Mouse (Mus musculus) G1E-ER4 (cell line): ENCODE measurements at regions not wholly inside any gene's neighbourhood (a gene's known extent, or its start where the extent isn't known, plus 50 kb on each side); places are given as distances from the start of the nearest gene placed in this dataset.

Experiments used
- GATA1 ChIP-seq: IDR thresholded peaks from one replicate; pipeline ENCODE4 v1.8.0; 2012; ENCODE audit warnings: low read length, inconsistent platforms

DNA sequence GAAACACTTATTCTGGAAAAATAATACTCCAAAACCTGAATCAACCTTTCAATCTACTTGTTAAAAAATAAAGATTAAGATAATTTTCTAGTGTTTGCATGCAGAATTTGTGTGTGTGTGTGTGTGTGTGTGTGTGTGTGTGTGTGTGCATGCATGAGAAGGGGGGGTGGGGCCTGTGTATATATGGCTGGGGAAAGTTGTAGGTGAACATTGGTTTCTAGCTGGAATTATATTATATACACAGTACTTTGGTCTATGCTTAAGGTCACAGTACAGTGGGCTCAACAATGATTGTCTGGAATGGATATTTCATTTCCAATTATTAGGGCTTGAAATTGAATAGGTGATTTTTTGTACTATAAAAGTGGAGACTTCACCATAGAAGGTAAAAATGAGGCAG, 467.3 kb upstream of the Sel1l start:
- no peak for TF ChIP-seq GATA1

DNA sequence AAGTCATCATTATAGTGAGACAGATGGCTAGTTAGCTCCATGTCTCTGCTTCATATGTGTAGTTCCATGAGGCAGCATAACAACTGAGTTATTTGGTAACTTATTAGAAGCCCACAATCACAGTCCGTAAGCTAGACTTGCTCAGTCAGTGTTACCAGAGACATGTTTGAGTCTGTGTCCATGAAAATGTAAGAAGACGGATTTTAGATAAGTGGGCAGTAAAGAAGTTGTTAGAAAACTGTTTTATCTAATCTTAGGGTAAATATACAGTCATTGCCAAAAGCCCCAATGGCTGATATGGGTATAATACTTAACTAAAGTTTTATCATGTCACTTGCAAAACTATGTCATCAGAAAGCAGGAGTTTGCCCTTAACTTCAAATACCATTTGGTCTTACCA, 466.9 kb upstream of the Sel1l start:
- no peak for TF ChIP-seq GATA1

DNA sequence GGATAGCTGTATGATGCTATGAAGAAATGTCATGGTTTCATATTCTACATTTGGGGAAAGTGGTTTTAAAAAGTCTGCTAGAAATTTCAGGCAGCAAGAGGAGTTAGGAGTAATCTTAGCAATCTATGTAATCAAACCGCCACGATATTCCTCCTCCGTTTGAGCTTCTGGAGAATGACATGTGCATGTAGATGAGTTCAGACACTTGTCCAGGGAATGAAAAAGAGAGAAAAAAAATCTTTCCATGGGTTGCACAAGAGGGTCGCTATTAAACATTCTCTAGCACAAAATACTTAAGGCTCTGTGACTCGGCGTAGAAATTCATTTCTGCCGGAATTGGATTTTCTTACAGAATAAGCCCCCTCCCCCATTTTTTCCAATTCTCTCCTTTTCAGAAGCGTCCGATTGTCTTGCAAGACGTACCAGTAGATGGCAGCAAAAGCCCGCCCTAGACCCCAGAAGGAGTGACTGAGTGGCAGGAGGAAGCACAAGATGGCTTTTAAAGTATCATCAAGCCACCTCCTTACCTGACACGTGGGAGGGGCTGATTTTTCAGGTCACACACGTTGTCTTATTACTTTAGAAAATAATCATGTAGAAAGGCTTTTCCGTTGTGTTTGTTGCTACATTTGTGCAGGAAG, 454.1 kb upstream of the Sel1l start:
- TF ChIP-seq GATA1 = no peak

DNA sequence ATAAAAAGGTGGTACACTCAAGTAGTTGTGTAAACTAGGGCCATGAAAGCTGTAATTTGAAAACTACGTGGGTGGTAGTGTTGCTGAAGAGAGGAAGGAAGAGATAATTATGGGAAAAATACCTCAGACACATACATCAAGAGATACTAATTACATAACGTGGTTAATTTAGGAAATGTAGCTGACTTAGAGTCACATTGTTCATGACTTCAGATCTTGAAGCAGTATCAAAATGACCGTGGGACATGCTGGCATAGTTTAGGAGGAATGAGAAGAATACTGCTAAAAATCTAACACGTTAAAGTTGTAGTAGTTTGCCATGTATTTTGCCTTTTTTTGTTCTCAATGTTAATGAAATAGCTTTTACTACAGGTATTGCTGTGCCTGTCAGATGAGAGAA, 445.9 kb upstream of the Sel1l start:
- no peak for TF ChIP-seq GATA1

DNA sequence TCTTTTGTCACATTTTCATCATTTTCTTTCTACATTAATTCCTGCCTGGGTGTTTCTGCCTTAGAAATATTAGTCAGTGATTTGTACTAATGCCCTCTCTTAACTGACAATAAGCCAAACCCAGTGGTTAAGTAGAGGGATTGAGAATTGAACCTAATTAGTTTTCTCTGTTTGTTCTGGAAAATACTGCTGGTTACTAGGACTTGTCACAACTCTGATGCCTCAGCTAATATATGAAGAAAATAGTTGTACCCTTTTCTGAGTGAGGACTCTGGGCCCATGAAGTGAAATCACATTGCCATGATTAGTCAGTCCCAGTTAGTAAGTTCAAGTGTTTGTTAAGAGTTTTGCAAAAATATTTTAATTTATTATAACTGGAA, 444.4 kb upstream of the Sel1l start:
- no peak for TF ChIP-seq GATA1

DNA sequence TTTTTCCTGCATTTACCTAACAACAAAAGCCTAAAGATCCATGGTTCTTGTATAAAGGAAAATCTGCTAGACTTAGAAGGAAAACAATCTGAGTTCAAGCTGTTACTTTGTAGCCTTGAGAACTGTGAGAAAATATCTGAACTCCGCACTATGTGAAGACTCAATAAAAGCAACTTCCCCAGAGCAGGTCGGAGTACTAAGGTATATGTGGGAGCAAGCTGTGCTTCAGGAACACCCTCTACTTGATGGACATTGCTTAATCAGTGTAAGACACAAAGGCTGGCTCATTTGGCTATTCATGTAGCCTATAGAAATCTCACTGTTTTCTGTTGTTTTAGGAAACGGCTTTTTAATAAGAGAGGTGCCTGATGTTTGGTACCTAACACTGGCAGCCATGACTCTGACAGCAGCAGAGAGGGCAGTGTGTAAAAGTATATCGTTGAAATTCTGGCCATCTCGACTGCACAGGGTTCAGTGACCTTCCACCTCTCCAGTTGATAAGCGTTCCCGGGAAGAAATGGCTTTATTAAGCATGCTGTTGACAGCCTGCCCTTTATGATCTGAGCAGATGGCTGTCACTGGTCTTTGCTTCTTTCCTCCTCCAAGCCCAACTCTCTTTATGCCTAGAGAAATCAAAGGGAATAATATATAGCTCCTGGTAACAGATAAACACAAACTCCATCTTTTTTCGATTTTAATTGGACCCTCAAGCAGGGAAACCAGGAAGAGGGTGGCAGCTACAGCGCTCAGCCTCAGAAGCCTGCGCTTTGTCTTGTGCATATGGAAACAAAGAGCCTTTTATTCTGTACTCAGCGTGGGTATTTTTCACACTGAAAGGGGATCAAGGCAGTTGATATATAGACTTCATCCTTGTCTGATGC, 443.7 kb upstream of the Sel1l start:
- no peak for TF ChIP-seq GATA1

DNA sequence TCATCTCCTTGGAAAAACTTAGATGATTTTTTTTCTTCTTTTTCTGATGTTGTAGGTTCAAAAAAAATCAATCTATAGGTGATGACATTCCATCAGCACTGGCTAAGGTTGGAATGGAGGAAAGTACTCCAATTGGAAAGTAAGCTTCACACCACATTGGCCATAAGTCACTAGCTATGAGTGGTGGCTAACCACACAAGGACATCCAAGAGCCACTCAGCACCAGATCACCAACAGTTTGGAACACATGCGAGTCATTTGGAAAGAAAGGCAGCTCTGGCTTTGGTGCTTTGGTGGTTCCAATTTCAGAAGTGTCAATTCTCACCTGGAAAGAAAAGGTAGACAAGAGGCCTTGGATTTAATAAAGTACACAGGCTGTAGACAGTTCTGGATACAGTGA, 442.5 kb upstream of the Sel1l start:
- no peak for TF ChIP-seq GATA1

DNA sequence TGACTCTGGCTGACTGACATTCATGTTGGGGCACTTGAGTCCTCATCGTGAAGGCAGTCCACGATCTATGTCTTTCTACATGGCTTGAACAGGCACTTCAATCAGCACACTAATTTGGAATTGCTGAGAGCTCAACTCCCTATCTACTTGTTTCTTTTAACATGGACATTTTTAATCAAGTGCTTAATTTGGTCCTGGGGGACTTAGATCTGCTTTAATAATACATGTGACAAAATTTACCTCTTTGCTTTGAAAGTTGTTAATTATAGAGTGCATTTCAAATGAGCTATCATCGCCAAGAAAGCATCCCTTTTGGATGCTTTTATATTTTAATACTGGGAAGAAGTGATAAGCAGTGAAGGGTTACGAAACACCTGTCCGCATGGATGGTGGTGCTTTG, 436.6 kb upstream of the Sel1l start:
- no peak for TF ChIP-seq GATA1

DNA sequence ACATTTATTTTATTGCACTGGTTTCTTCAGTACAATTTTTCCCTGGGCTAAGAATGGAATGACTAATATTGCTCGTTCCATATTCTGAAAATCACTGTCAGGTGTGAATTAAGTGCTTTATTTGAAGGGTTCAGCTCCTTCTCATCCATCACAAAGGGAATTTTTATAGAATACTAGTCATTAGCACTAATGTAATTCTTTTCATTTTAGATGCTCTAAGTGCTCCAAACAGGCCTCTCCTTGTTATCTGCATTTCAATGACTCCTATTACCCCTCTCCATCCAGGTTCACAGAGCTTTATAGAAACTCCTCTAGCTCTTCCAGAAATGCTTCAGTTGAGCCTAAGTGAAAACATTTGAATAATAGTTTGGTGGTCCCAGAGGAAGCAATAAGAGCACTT, 431.5 kb upstream of the Sel1l start:
- no peak for TF ChIP-seq GATA1

DNA sequence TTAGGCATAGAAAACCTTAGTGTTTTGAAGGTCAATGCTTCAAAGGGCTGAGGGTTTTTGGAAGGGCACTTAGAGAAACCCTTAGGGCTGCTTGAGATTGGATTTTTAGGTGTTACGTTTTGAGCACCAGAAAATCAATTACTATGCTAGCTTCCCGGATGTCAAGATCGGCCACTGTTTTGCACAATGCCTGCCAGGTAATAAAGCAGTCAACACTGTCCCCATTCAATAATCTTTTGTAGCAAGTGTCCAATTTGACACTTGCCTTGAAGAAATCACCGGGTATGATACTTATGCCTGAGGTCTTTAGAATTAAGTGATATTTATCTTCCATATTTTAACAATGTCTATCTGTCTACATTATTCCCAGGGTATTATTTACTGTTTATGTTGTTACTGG, 403.0 kb upstream of the Sel1l start:
- no peak for TF ChIP-seq GATA1

DNA sequence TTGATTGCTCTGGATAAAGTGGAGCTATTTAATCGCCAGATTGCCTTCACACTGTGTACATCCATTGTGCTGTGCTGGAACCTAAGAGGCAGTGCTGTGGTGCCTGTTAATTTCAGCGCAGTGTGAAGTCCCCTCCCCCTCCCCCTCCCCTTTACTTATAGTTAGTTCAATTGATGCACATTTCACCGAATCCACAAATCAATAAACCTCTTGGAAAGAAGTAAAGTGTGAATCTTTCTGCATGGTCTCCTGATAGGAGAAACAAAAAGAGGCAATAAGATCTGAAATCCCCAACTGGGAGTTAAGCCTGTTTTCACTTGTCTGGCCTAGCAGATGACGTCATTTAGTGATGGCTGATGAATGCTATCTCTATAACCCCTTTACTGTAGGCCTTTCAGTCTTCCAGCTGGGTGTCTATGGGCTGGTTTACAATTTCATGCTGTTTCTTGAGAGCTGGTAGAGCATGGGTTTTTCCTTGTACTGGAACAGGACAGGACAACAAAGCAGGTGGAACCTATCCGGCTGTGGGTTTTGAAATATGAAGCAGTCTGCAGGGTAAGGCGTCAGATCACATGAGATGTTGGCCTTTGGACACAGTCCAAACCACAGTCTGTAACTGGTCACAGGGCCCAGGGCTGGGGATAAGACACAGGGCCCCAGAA, 398.0 kb upstream of the Sel1l start:
- TF ChIP-seq GATA1 = no peak

DNA sequence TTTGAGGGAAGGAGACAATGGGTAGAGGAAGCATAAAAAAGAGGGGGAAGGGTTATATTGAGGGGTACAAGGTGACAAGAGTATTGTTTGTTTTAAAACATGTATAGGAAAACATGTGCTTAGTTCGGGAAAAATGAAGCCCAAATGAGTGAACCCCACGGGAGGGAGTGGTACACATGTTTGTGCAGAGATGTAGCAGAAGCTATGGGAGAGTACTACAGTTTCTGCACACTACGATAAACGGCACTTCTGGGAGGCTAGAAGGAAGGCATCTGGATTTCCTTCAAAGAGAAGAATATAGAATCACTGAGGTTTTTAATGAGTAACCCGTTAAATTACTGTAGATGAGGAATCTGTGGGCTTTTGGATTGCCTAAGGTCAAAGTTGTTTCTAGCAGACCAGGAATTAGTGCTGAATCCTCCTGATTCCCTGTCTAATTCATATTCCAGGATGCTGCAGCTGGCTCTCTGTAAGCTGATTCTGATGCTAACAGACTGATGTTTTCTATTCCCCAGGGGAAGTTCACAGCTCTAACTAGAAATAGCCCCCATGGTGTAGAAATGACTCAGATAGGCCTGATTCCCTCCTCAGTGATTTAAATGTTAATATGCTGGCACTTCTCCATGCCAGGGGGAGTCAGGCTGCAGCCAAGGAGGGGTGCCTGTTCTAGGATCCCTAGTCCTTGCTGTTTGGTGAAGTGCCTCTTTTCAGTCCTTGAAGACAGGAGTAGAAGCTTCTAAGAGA, 391.2 kb upstream of the Sel1l start:
- TF ChIP-seq GATA1 = no peak

DNA sequence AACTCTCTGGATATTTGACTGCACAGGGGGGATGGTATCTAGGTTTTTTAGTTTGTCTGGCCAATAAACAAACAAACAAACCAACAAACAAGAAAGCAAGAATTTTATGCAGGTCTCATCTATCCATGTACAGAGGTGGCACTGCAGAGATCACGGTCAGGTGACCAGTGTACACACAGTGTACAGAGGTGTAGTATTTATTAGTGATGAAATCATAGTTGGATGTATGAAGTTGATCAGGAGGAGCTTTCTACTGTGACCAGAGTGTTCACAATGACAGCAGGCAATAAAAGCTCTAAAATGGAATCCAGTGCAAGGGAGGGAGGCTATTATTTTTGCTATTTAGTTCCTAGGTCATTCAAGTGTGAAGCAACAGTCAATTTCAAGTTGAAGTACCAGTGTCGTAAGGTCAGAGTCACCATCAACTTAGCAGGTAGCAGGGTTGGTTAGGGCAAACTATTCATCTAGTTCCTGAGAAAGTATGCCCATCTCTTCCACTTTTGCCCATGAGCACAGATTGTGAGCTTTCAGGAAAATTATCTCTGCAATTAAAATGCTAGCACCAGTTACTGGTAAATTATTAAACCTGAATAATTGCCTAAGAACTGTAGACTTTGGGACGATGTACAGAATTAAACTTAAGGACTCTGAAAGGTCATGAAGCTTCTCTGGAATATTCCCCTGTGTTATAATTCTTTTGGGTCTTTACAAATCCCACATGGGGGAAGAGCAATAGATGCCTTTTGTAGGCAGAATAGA, 384.9 kb upstream of the Sel1l start:
- no peak for TF ChIP-seq GATA1

DNA sequence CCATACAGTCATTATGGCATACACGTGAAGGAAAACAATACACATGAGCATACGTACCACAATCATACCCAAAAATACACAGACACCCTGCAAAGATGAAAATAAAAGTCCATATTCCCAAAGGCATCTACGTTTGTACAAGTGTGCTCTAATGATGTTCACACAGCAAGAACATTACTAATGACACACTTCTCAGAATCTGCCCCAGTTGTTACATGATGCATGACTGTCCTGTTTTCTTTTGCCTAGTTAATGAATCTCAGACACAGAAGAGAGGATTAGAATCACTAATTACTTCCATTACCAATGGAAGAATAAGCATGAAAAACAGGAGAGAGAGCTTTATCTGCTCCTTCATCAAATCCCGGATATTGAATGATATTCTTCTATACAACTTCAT, 379.6 kb upstream of the Sel1l start:
- no peak for TF ChIP-seq GATA1

DNA sequence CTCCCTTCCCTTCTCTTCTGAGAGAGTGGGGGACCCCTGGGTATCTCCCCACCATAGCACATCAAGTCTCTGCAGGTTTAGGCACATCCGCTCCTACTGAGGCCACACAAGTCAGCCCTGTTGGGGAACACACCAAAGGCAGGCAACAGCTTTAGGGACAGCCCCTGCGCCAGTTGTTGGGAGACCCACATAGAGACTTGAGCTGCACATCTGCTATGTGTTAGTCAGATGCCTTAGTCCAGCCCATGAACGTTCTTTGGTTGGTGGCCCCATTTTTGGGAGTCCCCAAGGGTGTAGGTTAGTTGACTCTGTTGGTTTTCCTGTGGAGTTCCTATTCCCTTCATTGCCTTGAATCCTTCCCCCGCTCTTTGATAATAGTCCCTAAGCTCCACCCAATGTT, 354.4 kb upstream of the Sel1l start:
- TF ChIP-seq GATA1 = no peak

DNA sequence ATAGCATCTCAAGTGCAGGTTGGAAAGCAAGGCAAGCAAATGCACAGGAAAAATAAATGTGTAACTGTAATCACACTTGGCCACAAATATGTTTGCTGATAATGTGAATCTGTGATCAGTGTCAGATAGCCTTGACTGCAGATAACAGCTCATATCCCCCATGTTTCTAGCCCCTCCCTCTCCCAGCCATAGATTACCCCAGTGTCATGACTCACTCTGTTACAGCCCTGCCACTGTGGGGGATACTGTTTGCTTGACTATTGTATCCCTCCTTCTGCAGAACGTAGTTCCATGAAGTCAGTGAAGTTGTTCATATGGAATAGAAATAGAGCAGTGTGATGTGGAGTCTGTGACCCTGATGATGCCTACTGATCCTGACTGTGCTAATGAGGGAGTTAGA, 351.6 kb upstream of the Sel1l start:
- no peak for TF ChIP-seq GATA1
